Mouse (Mus musculus) ES-E14 (cell line): ENCODE data around the gene Uvrag. TPM values are rescaled to one million over a fixed set of nuclear protein-coding genes. Genes with fewer than 3 reads are reported as not detected.

Experiments used
- DNase-seq: peaks from one replicate; pipeline ENCODE4 v3.0.0-alpha.2; 2013; ENCODE audit warnings: low read depth, low spot score
- H3K27ac ChIP-seq: 2 replicates; pipeline ENCODE4 v1.5.1; 2012; ENCODE audit warnings: low read depth, mild to moderate bottlenecking, low read length, moderate library complexity, mixed read lengths; ENCODE audit not compliant: poor library complexity, insufficient read depth, severe bottlenecking
- H3K36me3 ChIP-seq: 2 replicates; pipeline ENCODE4 v1.6.1; 2012; ENCODE audit warnings: mild to moderate bottlenecking, low read length, moderate library complexity, mixed read lengths; ENCODE audit not compliant: control insufficient read depth, poor library complexity, insufficient read depth, severe bottlenecking
- H3K4me1 ChIP-seq, 2 experiments: fragments of 150-350 bp in 1 of 2; sonication (generic) in 1 of 2; 2 replicates each; pipeline ENCODE4 v1.6.1; 2012; ENCODE audit warnings: low read length in 2 of 2, mild to moderate bottlenecking in 1 of 2, mixed read lengths in 1 of 2; ENCODE audit not compliant: control insufficient read depth in 2 of 2, insufficient read depth in 2 of 2, poor library complexity in 1 of 2
- H3K4me3 ChIP-seq, 2 experiments: fragments of 150-350 bp in 1 of 2; sonication (generic) in 1 of 2; 2 replicates each; pipeline ENCODE4 v1.5.1; 2012; ENCODE audit warnings: low read length in 2 of 2, low read depth in 1 of 2, mild to moderate bottlenecking in 1 of 2, mixed read lengths in 1 of 2; ENCODE audit not compliant: insufficient read depth in 1 of 2, poor library complexity in 1 of 2, severe bottlenecking in 1 of 2
- H3K9ac ChIP-seq: 2 replicates; pipeline ENCODE4 v1.6.1; 2012; ENCODE audit warnings: low read depth, mild to moderate bottlenecking, low read length, mixed read lengths; ENCODE audit not compliant: poor library complexity, insufficient read depth, severe bottlenecking
- H3K9me3 ChIP-seq: fragments of 150-350 bp; sonication (generic); 2 replicates; pipeline ENCODE4 v1.6.1; 2012; ENCODE audit warnings: low read depth, mild to moderate bottlenecking, low read length; ENCODE audit not compliant: control insufficient read depth, insufficient read depth
- CHD2 ChIP-seq: IDR thresholded peaks from 2 replicates; pipeline ENCODE4 v1.6.1; 2014; ENCODE audit warnings: mild to moderate bottlenecking, low read depth, low read length, inconsistent platforms
- HCFC1 ChIP-seq: IDR thresholded peaks from 2 replicates; pipeline ENCODE4 v1.6.1; 2012; ENCODE audit warnings: low read length, inconsistent platforms, borderline replicate concordance; ENCODE audit not compliant: insufficient read depth
- MAFK ChIP-seq: IDR thresholded peaks from 2 replicates; pipeline ENCODE4 v1.6.1; 2014; ENCODE audit warnings: mild to moderate bottlenecking, low read depth, low read length, inconsistent platforms; ENCODE audit not compliant: insufficient read depth
- ZC3H11A ChIP-seq: IDR thresholded peaks from 2 replicates; pipeline ENCODE4 v1.6.1; 2012; ENCODE audit warnings: low read depth, mild to moderate bottlenecking, inconsistent platforms, low read length, borderline replicate concordance
- ZNF384 ChIP-seq: IDR thresholded peaks from 2 replicates; pipeline ENCODE4 v1.6.1; 2012; ENCODE audit warnings: low read depth, low read length, inconsistent platforms
- in situ Hi-C, 2 experiments: fragments of 600-800 bp; cut with MboI; formaldehyde crosslinking; loops; one replicate each; pipeline ENCODE4 v1.15.1; 2025; ENCODE audit warnings: low sequenced_read_pairs in 2 of 2, inconsistent platforms in 1 of 2; ENCODE audit not compliant: unreplicated experiment in 2 of 2
- total RNA-seq: library from RNA; depleted of rRNA; stranded (reverse); fragments of 300-350 nt; gene quantifications from 2 replicates; pipeline ENCODE4 v1.2.3, GENCODE M21; 2012

Gene Uvrag
- total RNA-seq, 1 experiment: 14.6 TPM

GRCm38 (mm10) chr7:99132597-99132996 is 8.3 kb downstream of the Uvrag start:
- Histone ChIP-seq H3K9me3 (no peaks in the 10 kb centered on the region), H3K27ac (no peak overlapping the region), H3K4me1 (peaks cover 2% of the 10 kb centered on the region in 2 experiments; a peak in 3 of 4 replicates), H3K4me3 (no peak overlapping the region), H3K9ac (no peak overlapping the region), H3K36me3 (no peaks in the 10 kb centered on the region)
- no peak for DNase-seq
- TF ChIP-seq ZNF384: no peak
- TF ChIP-seq HCFC1: no peak
- TF ChIP-seq ZC3H11A: no peak
- no peak for TF ChIP-seq MAFK
- TF ChIP-seq CHD2: no peak
- in situ Hi-C loops: no loop called here

GRCm38 (mm10) chr7:99131819-99132353 is 9.1 kb downstream of the Uvrag start:
- Histone ChIP-seq H3K9me3 (no peaks in the 10 kb centered on the region), H3K9ac (no peak overlapping the region), H3K4me3 (no peak overlapping the region), H3K4me1 (peaks cover 2% of the 10 kb centered on the region in 2 experiments; a peak in 3 of 4 replicates), H3K27ac (no peak overlapping the region), H3K36me3 (no peaks in the 10 kb centered on the region)
- in situ Hi-C loops: no loop called here
- no peak for TF ChIP-seq CHD2
- no peak for TF ChIP-seq MAFK
- no peak for TF ChIP-seq ZC3H11A
- no peak for TF ChIP-seq ZNF384
- TF ChIP-seq HCFC1: no peak
- no peak for DNase-seq

GRCm38 (mm10) chr7:99128965-99129364 is 12.0 kb downstream of the Uvrag start:
- H3K9ac ChIP-seq: no peak overlapping the region
- H3K4me1 ChIP-seq: peaks cover 2 to 7% of the 10 kb centered on the region in 2 experiments; a peak in 3 of 4 replicates
- no peak overlapping the region for H3K27ac ChIP-seq
- H3K9me3 ChIP-seq: no peaks in the 10 kb centered on the region
- TF ChIP-seq ZNF384 (no peak), MAFK (no peak), CHD2 (no peak), ZC3H11A (no peak), HCFC1 (no peak)
- H3K36me3 ChIP-seq: no peaks in the 10 kb centered on the region
- no peak overlapping the region for H3K4me3 ChIP-seq
- in situ Hi-C loops: no loop called here
- DNase-seq: no peak

GRCm38 (mm10) chr7:99128020-99128950 is 12.7 kb downstream of the Uvrag start:
- Histone ChIP-seq H3K4me3 (peak overlapping the region; percentile 47 to 48; a peak in 2 of 4 replicates), H3K9ac (peak overlapping the region; percentile 75), H3K36me3 (no peaks in the 10 kb centered on the region), H3K27ac (peak overlapping the region; percentile 17; the same call in 1 of the 2 replicates), H3K4me1 (peaks cover 2 to 7% of the 10 kb centered on the region in 2 experiments; a peak in 3 of 4 replicates), H3K9me3 (no peaks in the 10 kb centered on the region)
- no peak for TF ChIP-seq HCFC1
- no peak for DNase-seq
- in situ Hi-C loops: no loop called here
